Mouse (Mus musculus): ENCODE measurements at regions not wholly inside any gene's neighbourhood (a gene's known extent, or its start where the extent isn't known, plus 50 kb on each side); places are given as distances from the start of the nearest gene placed in this dataset.
A peak's percentile ranks its signal among the peaks of the same experiment; 100 is the strongest.

GRCm38 (mm10) chrX:12365582-12366323 is 205.6 kb upstream of the Bcor start:
- ATAC-seq (ENCODE audit: insufficient read depth, low FRiP score, low TSS enrichment) (no peak), DNase-seq (ENCODE audit: low spot score) (no peak)
- 79% methylated on average over 12 of the region's 12 CpGs for WGBS
- Histone ChIP-seq H3K27me3 (ENCODE audit: control insufficient read depth, insufficient read depth, low read length) (no peaks in the 10 kb centered on the region), H3K4me1 (ENCODE audit: control insufficient read depth, insufficient read depth, low read length) (no peaks in the 10 kb centered on the region), H3K9ac (ENCODE audit: low read length) (no peak overlapping the region), H3K27ac (ENCODE audit: low read depth, low read length) (no peak overlapping the region), H3K4me2 (ENCODE audit: low read depth) (no peak overlapping the region), H3K36me3 (ENCODE audit: control insufficient read depth, insufficient read depth, low read length) (no peaks in the 10 kb centered on the region), H3K4me3 (ENCODE audit: low read depth, low read length) (no peak overlapping the region), H3K9me3 (ENCODE audit: control insufficient read depth, low read length) (no peaks in the 10 kb centered on the region)

GRCm38 (mm10) chrX:12366801-12367200 is 206.6 kb upstream of the Bcor start:
- no peaks in the 10 kb centered on the region for H3K4me1 ChIP-seq (ENCODE audit: control insufficient read depth, insufficient read depth, low read length)

GRCm38 (mm10) chrX:12373670-12374069 is 213.5 kb upstream of the Bcor start:
- no peaks in the 10 kb centered on the region for H3K4me1 ChIP-seq (ENCODE audit: control insufficient read depth, insufficient read depth, low read length)
- H3K4me3 ChIP-seq (ENCODE audit: low read depth, low read length) = no peak overlapping the region
- WGBS = 77% methylated on average over 6 of the region's 6 CpGs
- no peak for ATAC-seq (ENCODE audit: insufficient read depth, low FRiP score, low TSS enrichment)
- H3K27ac ChIP-seq (ENCODE audit: low read depth, low read length) = no peak overlapping the region
- no peaks in the 10 kb centered on the region for H3K36me3 ChIP-seq (ENCODE audit: control insufficient read depth, insufficient read depth, low read length)
- no peaks in the 10 kb centered on the region for H3K9me3 ChIP-seq (ENCODE audit: control insufficient read depth, low read length)
- DNase-seq (ENCODE audit: low spot score) = no peak
- H3K4me2 ChIP-seq (ENCODE audit: low read depth) = no peak overlapping the region
- no peaks in the 10 kb centered on the region for H3K27me3 ChIP-seq (ENCODE audit: control insufficient read depth, insufficient read depth, low read length)
- H3K9ac ChIP-seq (ENCODE audit: low read length) = no peak overlapping the region

More at GRCm38 (mm10) chrX:12366801-12367200, 206.6 kb upstream of the Bcor start:
- ATAC-seq (ENCODE audit: insufficient read depth, low FRiP score, low TSS enrichment) = no peak
- H3K9ac ChIP-seq (ENCODE audit: low read length) = no peak overlapping the region
- no peak overlapping the region for H3K27ac ChIP-seq (ENCODE audit: low read depth, low read length)
- H3K4me3 ChIP-seq (ENCODE audit: low read depth, low read length) = no peak overlapping the region
- 78% methylated on average over 6 of the region's 6 CpGs for WGBS
- H3K27me3 ChIP-seq (ENCODE audit: control insufficient read depth, insufficient read depth, low read length) = no peaks in the 10 kb centered on the region
- no peaks in the 10 kb centered on the region for H3K9me3 ChIP-seq (ENCODE audit: control insufficient read depth, low read length)
- no peak for DNase-seq (ENCODE audit: low spot score)
- no peak overlapping the region for H3K4me2 ChIP-seq (ENCODE audit: low read depth)
- H3K36me3 ChIP-seq (ENCODE audit: control insufficient read depth, insufficient read depth, low read length) = no peaks in the 10 kb centered on the region

- ATAC-seq (ENCODE audit: insufficient read depth, low FRiP score, low TSS enrichment) = no peak
- 80% methylated on average over 1 of the region's 1 CpGs for WGBS
- no peak overlapping the region for H3K27ac ChIP-seq (ENCODE audit: low read depth, low read length)
- H3K4me1 ChIP-seq (ENCODE audit: control insufficient read depth, insufficient read depth, low read length) = no peaks in the 10 kb centered on the region
- H3K4me3 ChIP-seq (ENCODE audit: low read depth, low read length) = no peak overlapping the region
- no peak for DNase-seq (ENCODE audit: low spot score)
- no peaks in the 10 kb centered on the region for H3K9me3 ChIP-seq (ENCODE audit: control insufficient read depth, low read length)
- H3K4me2 ChIP-seq (ENCODE audit: low read depth) = no peak overlapping the region
- no peaks in the 10 kb centered on the region for H3K27me3 ChIP-seq (ENCODE audit: control insufficient read depth, insufficient read depth, low read length)
- no peak overlapping the region for H3K9ac ChIP-seq (ENCODE audit: low read length)
- no peaks in the 10 kb centered on the region for H3K36me3 ChIP-seq (ENCODE audit: control insufficient read depth, insufficient read depth, low read length)
These were observed 211.8 kb upstream of the Atp6ap2 start for GRCm38 (mm10) chrX:12375796-12376195.

GRCm38 (mm10) chrX:12376238-12376980 is 211.2 kb upstream of the Atp6ap2 start:
- Histone ChIP-seq H3K4me1 (ENCODE audit: control insufficient read depth, insufficient read depth, low read length) (no peaks in the 10 kb centered on the region), H3K36me3 (ENCODE audit: control insufficient read depth, insufficient read depth, low read length) (no peaks in the 10 kb centered on the region), H3K9ac (ENCODE audit: low read length) (no peak overlapping the region), H3K9me3 (ENCODE audit: control insufficient read depth, low read length) (no peaks in the 10 kb centered on the region), H3K4me2 (ENCODE audit: low read depth) (no peak overlapping the region), H3K27ac (ENCODE audit: low read depth, low read length) (no peak overlapping the region), H3K27me3 (ENCODE audit: control insufficient read depth, insufficient read depth, low read length) (no peaks in the 10 kb centered on the region), H3K4me3 (ENCODE audit: low read depth, low read length) (no peak overlapping the region)
- ATAC-seq (ENCODE audit: insufficient read depth, low FRiP score, low TSS enrichment) (no peak), DNase-seq (ENCODE audit: low spot score) (no peak)
- WGBS = 82% methylated on average over 6 of the region's 6 CpGs

GRCm38 (mm10) chrX:12377441-12377840 is 210.2 kb upstream of the Atp6ap2 start:
- Histone ChIP-seq H3K4me2 (ENCODE audit: low read depth) (no peak overlapping the region), H3K9me3 (ENCODE audit: control insufficient read depth, low read length) (no peaks in the 10 kb centered on the region), H3K4me1 (ENCODE audit: control insufficient read depth, insufficient read depth, low read length) (no peaks in the 10 kb centered on the region), H3K4me3 (ENCODE audit: low read depth, low read length) (no peak overlapping the region), H3K27me3 (ENCODE audit: control insufficient read depth, insufficient read depth, low read length) (no peaks in the 10 kb centered on the region), H3K27ac (ENCODE audit: low read depth, low read length) (no peak overlapping the region), H3K9ac (ENCODE audit: low read length) (no peak overlapping the region), H3K36me3 (ENCODE audit: control insufficient read depth, insufficient read depth, low read length) (no peaks in the 10 kb centered on the region)
- WGBS = 82% methylated on average over 7 of the region's 7 CpGs
- DNase-seq (ENCODE audit: low spot score) (no peak), ATAC-seq (ENCODE audit: insufficient read depth, low FRiP score, low TSS enrichment) (no peak)

GRCm38 (mm10) chrX:12392145-12392825 is 195.3 kb upstream of the Atp6ap2 start:
- no peak for ATAC-seq (ENCODE audit: insufficient read depth, low FRiP score, low TSS enrichment)
- Histone ChIP-seq H3K9ac (ENCODE audit: low read length) (no peak overlapping the region), H3K27ac (ENCODE audit: low read depth, low read length) (no peak overlapping the region), H3K4me1 (ENCODE audit: control insufficient read depth, insufficient read depth, low read length) (no peaks in the 10 kb centered on the region), H3K4me3 (ENCODE audit: low read depth, low read length) (no peak overlapping the region), H3K27me3 (ENCODE audit: control insufficient read depth, insufficient read depth, low read length) (no peaks in the 10 kb centered on the region), H3K4me2 (ENCODE audit: low read depth) (no peak overlapping the region), H3K9me3 (ENCODE audit: control insufficient read depth, low read length) (no peaks in the 10 kb centered on the region), H3K36me3 (ENCODE audit: control insufficient read depth, insufficient read depth, low read length) (no peaks in the 10 kb centered on the region)
- no peak for DNase-seq (ENCODE audit: low spot score)
- WGBS = 80% methylated on average over 7 of the region's 7 CpGs

- Histone ChIP-seq H3K4me3 (ENCODE audit: low read depth, low read length) (no peak overlapping the region), H3K9ac (ENCODE audit: low read length) (no peak overlapping the region), H3K9me3 (ENCODE audit: control insufficient read depth, low read length) (no peaks in the 10 kb centered on the region), H3K4me1 (ENCODE audit: control insufficient read depth, insufficient read depth, low read length) (no peaks in the 10 kb centered on the region), H3K27ac (ENCODE audit: low read depth, low read length) (no peak overlapping the region), H3K4me2 (ENCODE audit: low read depth) (no peak overlapping the region), H3K27me3 (ENCODE audit: control insufficient read depth, insufficient read depth, low read length) (no peaks in the 10 kb centered on the region), H3K36me3 (ENCODE audit: control insufficient read depth, insufficient read depth, low read length) (no peaks in the 10 kb centered on the region)
- peak; percentile 11 for DNase-seq (ENCODE audit: low spot score)
- ATAC-seq (ENCODE audit: insufficient read depth, low FRiP score, low TSS enrichment) = no peak
- WGBS = 60% methylated on average over 3 of the region's 3 CpGs
These were observed 178.3 kb upstream of the Atp6ap2 start for GRCm38 (mm10) chrX:12409319-12409718.

Data from neural tube, embryonic 11.5 days (tissue).